Mouse (Mus musculus) intestine, embryonic 14.5 days (tissue): ENCODE results near the gene Rnf207. TPM values are rescaled to one million over a fixed set of nuclear protein-coding genes. Genes with fewer than 3 reads are reported as not detected.

Experiments
- ATAC-seq: fragments of 200-750 bp; cut with Nextera tagmentation; replicated peaks from 2 replicates; pipeline ENCODE4 v1.8.0; 2017; ENCODE audit warnings: low read depth, moderate number of reproducible peaks, moderate TSS enrichment, moderate library complexity; ENCODE audit not compliant: low FRiP score, low TSS enrichment
- DNase-seq: peaks from one replicate; pipeline ENCODE4 v3.0.0-alpha.2; 2018; ENCODE audit warnings: low spot score
- H3K27ac ChIP-seq: fragments of 300-500 bp; sonication (generic); 2 replicates; pipeline ENCODE4 v1.5.1; 2014; ENCODE audit warnings: low read depth, mild to moderate bottlenecking, control low read depth
- H3K27me3 ChIP-seq: fragments of 300-500 bp; sonication (generic); replicated peaks from 2 replicates; pipeline ENCODE4 v1.6.1; 2014; ENCODE audit warnings: low read length, control low read depth; ENCODE audit not compliant: control insufficient read depth, insufficient read depth
- H3K36me3 ChIP-seq: fragments of 300-500 bp; sonication (generic); 2 replicates; pipeline ENCODE4 v1.6.1; 2014; ENCODE audit warnings: low read length, control low read depth; ENCODE audit not compliant: control insufficient read depth, insufficient read depth
- H3K4me1 ChIP-seq: fragments of 300-500 bp; sonication (generic); replicated peaks from 2 replicates; pipeline ENCODE4 v1.6.1; 2014; ENCODE audit warnings: low read length, control low read depth, mixed read lengths; ENCODE audit not compliant: control insufficient read depth, insufficient read depth
- H3K4me2 ChIP-seq: fragments of 300-500 bp; sonication (generic); 2 replicates; pipeline ENCODE4 v1.6.1; 2014; ENCODE audit warnings: low read length
- H3K4me3 ChIP-seq: fragments of 300-500 bp; sonication (generic); 2 replicates; pipeline ENCODE4 v1.5.1; 2014; ENCODE audit warnings: low read depth, low read length, control low read depth, mixed read lengths
- H3K9ac ChIP-seq: fragments of 300-500 bp; sonication (generic); 2 replicates; pipeline ENCODE4 v1.6.1; 2014; ENCODE audit warnings: mild to moderate bottlenecking, low read length
- H3K9me3 ChIP-seq: fragments of 300-500 bp; sonication (generic); 2 replicates; pipeline ENCODE4 v1.6.1; 2016; ENCODE audit warnings: low read length, control low read depth; ENCODE audit not compliant: control insufficient read depth
- WGBS: fragments of 180-500 bp; shearing (Covaris S2); extraction: QIAGEN DNeasy Blood & Tissue Kit; methylation state at CpG from one replicate; pipeline ENCODE4 v1.1.7; 2014; 5-methylcytosine and 5-hydroxymethylcytosine counted together
- polyA plus RNA-seq: library from polyadenylated mRNA; unstranded; fragments of >200 nt; fragmentation: Nextera tagmentation; extraction: Ambion mirVana; gene quantifications from 2 replicates; pipeline ENCODE4 v1.2.1, GENCODE M21; 2014

Gene Rnf207
- polyA plus RNA-seq, 1 experiment from 2014 or later: 1.8 TPM

DNA sequence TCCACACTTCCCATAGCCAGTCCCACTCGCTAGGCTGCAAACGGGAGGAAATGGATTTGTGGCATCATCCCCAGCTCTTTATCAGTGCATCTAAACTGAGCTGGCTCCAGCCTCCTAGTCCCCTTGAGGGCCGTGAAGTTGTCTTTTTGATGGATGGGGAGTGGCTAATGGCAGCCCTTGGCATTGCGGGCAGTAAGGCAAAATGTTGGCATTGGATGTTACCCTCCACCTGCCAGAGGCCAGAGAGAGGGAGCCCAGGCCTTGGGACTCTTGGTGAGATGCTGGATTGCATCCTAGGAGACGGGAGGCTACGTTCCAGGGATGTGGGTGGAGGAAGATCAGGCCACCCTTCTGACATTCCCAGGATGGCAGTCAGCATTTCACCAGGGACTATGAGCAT, 12.8 kb downstream of the Rnf207 start:
- H3K36me3 ChIP-seq: peaks cover 35% of the 10 kb centered on the region
- peaks cover 6% of the 10 kb centered on the region for H3K27me3 ChIP-seq
- H3K9ac ChIP-seq: no peak overlapping the region
- H3K27ac ChIP-seq: no peak overlapping the region
- H3K4me1 ChIP-seq: no peaks in the 10 kb centered on the region
- ATAC-seq (no peak), DNase-seq (no peak)
- 80% methylated on average over 6 of the region's 6 CpGs for WGBS
- H3K4me2 ChIP-seq: no peak overlapping the region
- no peaks in the 10 kb centered on the region for H3K9me3 ChIP-seq
- no peak overlapping the region for H3K4me3 ChIP-seq

DNA sequence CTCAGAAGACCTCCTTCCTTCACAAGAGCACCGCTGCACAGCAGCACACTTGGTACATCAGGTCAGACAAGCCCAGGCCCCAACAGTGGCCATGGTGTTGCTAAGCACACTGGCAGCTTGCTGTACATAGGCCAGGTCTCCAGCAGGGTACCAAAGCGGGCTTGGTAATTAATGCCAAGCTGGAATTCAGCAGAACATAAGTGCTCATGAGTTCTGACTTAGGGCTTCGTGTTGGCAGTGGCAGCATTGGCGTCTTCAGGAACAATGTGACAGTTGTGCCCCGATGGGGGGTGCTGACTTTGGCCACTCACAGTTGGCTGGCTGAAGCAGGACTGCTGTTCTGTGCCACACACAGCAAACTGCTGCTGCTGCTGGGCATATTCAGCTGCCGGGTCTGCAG, 14.1 kb downstream of the Rnf207 start:
- H3K4me2 ChIP-seq: no peak overlapping the region
- H3K27me3 ChIP-seq: no peaks in the 10 kb centered on the region
- no peak overlapping the region for H3K9ac ChIP-seq
- DNase-seq (no peak), ATAC-seq (no peak)
- H3K4me1 ChIP-seq: no peaks in the 10 kb centered on the region
- H3K27ac ChIP-seq: no peak overlapping the region
- 92% methylated on average over 6 of the region's 6 CpGs for WGBS
- H3K36me3 ChIP-seq: peaks cover 47% of the 10 kb centered on the region
- no peak overlapping the region for H3K4me3 ChIP-seq
- H3K9me3 ChIP-seq: no peaks in the 10 kb centered on the region

DNA sequence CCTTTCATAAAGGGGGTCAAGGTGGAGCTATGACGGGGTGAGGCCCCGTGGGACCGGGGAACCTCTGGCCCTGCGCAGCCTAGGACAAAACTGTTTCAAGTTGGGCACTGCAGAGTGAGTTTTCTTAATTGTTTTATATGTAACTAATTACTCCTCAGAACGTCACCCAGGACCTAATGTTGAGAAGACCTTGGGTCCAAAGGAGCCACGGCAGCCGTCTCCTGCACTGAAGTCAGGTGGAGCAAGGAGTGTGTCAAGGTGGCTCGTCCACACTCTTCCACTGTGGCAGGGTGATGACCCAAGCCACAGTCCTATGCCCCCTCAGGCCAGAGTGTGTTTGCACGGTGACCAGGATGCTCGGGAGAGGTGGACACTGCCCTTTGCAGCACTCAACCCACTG, 15.6 kb downstream of the Rnf207 start:
- Histone ChIP-seq H3K27ac (no peak overlapping the region), H3K4me1 (peaks cover 7% of the 10 kb centered on the region), H3K36me3 (peaks cover 44% of the 10 kb centered on the region), H3K9me3 (no peaks in the 10 kb centered on the region), H3K4me3 (no peak overlapping the region), H3K4me2 (no peak overlapping the region), H3K27me3 (no peaks in the 10 kb centered on the region), H3K9ac (no peak overlapping the region)
- ATAC-seq (no peak), DNase-seq (no peak)
- WGBS: 94% methylated on average over 10 of the region's 10 CpGs

DNA sequence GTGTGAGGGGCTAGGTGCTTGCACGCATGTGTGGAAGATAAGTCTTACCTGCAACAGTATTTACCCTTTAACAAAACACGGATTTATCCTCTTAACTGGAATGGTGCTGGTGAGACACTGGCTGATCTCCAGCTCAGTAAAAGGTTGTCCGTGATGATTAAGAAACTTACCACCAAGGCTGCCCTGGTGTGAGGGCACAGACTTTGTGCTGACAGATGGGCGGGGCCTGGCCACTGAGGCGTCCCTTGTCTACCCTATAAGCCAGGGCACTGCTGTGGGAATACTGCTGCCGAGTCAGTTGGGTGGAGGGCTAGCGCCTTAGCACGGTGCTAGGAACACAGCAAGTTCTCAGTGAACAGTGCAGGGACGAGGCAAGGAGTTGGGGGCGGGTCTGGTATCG, 16.8 kb downstream of the Rnf207 start:
- Histone ChIP-seq H3K4me1 (peaks cover 10% of the 10 kb centered on the region), H3K9me3 (no peaks in the 10 kb centered on the region), H3K36me3 (peaks cover 44% of the 10 kb centered on the region), H3K27me3 (no peaks in the 10 kb centered on the region), H3K27ac (no peak overlapping the region), H3K9ac (no peak overlapping the region), H3K4me3 (no peak overlapping the region), H3K4me2 (no peak overlapping the region)
- ATAC-seq (no peak), DNase-seq (no peak)
- 73% methylated on average over 11 of the region's 11 CpGs for WGBS

DNA sequence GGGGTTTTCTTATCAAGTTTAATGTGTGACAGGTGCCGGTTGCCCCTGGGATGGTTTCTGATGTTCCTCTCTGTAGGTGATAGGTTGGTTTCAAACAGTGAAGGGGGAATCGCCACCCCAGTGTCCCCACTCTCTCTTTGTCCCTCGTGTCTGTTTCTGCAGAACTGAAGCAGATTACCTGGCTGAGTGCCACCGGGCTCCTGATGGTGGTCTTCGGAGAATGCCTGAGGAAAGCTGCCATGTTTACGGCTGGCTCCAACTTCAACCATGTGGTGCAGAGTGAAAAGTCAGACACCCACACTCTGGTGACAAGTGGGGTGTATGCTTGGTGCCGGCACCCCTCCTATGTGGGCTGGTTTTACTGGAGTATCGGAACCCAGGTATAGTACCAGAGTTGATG, 18.4 kb downstream of the Rnf207 start:
- Histone ChIP-seq H3K27ac (no peak overlapping the region), H3K36me3 (peaks cover 44% of the 10 kb centered on the region), H3K4me1 (peaks cover 10% of the 10 kb centered on the region), H3K9ac (no peak overlapping the region), H3K4me2 (no peak overlapping the region), H3K4me3 (no peak overlapping the region), H3K9me3 (no peaks in the 10 kb centered on the region), H3K27me3 (no peaks in the 10 kb centered on the region)
- DNase-seq (no peak), ATAC-seq (no peak)
- 90% methylated on average over 8 of the region's 8 CpGs for WGBS

DNA sequence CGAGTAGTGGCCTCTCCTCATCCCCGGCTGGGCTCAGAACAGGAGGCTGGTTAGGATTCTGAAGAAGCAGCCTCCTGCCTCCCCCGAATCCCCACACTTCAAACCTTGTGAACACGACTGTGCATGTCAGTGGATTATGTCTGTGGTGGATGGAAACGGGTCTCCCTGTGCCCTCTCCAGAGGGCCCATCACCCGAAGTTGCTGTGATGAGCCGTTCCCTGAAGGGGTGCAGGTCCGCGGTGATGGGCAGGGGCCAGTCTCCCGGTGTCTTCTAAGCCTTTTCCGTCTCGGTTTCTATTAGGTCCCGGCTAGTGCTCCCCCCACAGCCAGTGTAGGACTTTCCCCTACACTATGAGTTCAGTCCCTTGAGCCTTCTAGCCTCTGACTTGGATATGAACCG, 20.0 kb downstream of the Rnf207 start:
- Histone ChIP-seq H3K27ac (no peak overlapping the region), H3K27me3 (peaks cover under 1% of the 10 kb centered on the region; the same call in 1 of the 2 replicates), H3K9me3 (no peaks in the 10 kb centered on the region), H3K4me2 (no peak overlapping the region), H3K36me3 (peaks cover 29% of the 10 kb centered on the region), H3K9ac (no peak overlapping the region; the same call in 1 of the 2 replicates), H3K4me1 (peaks cover 10% of the 10 kb centered on the region), H3K4me3 (no peak overlapping the region)
- WGBS: 80% methylated on average over 14 of the region's 14 CpGs
- ATAC-seq (no peak), DNase-seq (no peak)

DNA sequence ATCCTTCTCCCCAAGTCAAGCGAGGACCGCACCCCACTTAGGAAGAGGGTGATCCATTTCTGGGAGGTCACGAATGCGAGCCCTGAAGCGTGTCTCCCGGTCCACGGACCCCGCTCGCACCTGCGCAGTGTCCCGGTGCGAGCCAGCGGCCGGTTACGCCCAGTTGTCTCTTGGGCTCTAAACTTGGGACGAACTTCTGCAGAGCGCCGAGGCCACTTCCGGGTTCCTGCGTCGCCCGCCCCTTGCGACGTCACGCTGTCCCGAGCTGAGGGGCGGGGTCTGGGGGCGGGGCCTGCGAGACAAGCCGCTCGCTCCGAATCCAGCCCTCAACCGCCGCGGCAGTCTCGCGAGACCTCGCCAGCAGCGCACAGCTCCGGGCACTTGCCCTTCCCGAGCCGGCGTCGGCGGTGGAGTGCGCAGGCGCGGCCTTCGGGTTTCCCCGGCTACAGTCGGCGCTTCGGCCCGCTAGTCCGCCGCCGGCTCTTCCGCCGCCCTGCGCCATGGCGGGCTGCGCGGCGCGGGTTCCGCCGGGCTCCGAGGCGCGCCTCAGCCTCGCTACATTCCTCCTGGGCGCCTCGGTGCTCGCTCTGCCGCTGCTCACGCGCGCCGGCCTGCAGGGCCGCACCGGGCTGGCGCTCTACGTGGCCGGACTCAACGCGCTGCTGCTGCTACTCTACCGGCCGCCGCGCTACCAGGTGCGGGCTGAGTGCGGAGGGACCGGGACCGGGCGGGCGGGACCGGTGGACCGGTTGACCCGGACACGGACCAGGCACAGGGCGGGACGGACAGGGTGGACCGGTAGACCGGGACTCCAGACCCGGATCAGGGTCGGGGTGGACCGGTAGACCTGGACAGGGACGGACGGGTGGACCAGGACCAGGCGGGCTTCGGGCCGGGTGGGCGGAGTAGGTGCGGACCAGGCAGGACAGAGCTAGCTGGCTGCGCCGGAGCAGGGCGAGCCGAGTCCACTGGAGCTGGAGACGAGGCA, 21.6 kb downstream of the Rnf207 start, which contains the start of gene Icmt:
TSS of gene Icmt (plus strand) at position 354 of the 988 bp plus-strand sequence.
- peak within 1 kb of the TSS; percentile 59 for H3K27ac ChIP-seq
- H3K4me2 ChIP-seq: peak within 1 kb of the TSS; percentile 65
- H3K9ac ChIP-seq: peak within 1 kb of the TSS; percentile 89
- no peaks in the 10 kb centered on the region for H3K9me3 ChIP-seq
- peaks cover 17% of the 10 kb centered on the region for H3K36me3 ChIP-seq
- H3K4me3 ChIP-seq: peak within 1 kb of the TSS; percentile 95
- DNase-seq (peak; percentile 98), ATAC-seq (peak; percentile 96)
- WGBS: under 1% methylated on average over 103 of the region's 119 CpGs
- H3K27me3 ChIP-seq: peaks cover 9% of the 10 kb centered on the region
- H3K4me1 ChIP-seq: peaks cover 15% of the 10 kb centered on the region

DNA sequence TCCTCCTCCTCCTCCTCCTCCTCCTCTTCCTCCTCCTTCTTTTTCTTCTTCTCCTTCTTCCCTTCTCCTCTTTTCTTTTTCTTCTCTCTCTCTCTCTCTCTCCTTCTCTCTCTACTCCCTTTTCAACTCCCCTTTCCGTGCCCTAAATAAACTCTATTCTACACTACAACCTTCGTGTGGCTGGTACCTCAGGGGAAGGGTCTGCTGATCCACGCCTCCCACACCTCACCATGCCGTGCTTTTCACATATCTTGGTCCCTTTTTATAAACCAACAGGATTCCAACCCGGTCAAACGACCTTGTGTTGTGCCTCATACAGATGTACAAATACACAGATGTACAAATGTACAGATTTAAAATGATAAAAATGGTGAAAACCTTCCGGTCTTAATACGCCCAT, 22.4 kb downstream of the Rnf207 start:
- H3K9ac ChIP-seq: peak overlapping the region; percentile 25
- H3K4me1 ChIP-seq: peaks cover 17% of the 10 kb centered on the region
- peak overlapping the region; percentile 52 for H3K4me2 ChIP-seq
- 12% methylated on average over 8 of the region's 8 CpGs for WGBS
- peak overlapping the region; percentile 95 for H3K4me3 ChIP-seq
- peaks cover 15% of the 10 kb centered on the region for H3K36me3 ChIP-seq
- peak overlapping the region; percentile 51; the same call in 1 of the 2 replicates for H3K27ac ChIP-seq
- no peaks in the 10 kb centered on the region for H3K9me3 ChIP-seq
- ATAC-seq: no peak
- H3K27me3 ChIP-seq: peaks cover 17% of the 10 kb centered on the region
- no peak for DNase-seq
